Mouse (Mus musculus) liver, embryonic 11.5 days (tissue): ENCODE data around the gene Zbtb11. TPM values are rescaled to one million over a fixed set of nuclear protein-coding genes. Genes with fewer than 3 reads are reported as not detected.

Experiments
- ATAC-seq: fragments of 200-750 bp; cut with Nextera tagmentation; replicated peaks from 2 replicates; pipeline ENCODE4 v1.8.0; 2017; ENCODE audit warnings: moderate number of reproducible peaks, mild to moderate bottlenecking, moderate TSS enrichment, moderate library complexity; ENCODE audit not compliant: low FRiP score
- DNase-seq: peaks from one replicate; pipeline ENCODE4 v3.0.0-alpha.2; 2017; ENCODE audit warnings: low spot score
- H3K27ac ChIP-seq: fragments of 300-500 bp; sonication (generic); 2 replicates; pipeline ENCODE4 v1.5.1; 2014; ENCODE audit warnings: mild to moderate bottlenecking, low read depth, low read length, control low read depth
- H3K27me3 ChIP-seq: fragments of 300-500 bp; sonication (generic); replicated peaks from 2 replicates; pipeline ENCODE4 v1.6.1; 2014; ENCODE audit warnings: low read length, mixed read lengths; ENCODE audit not compliant: control insufficient read depth, insufficient read depth
- H3K36me3 ChIP-seq: fragments of 300-500 bp; sonication (generic); 2 replicates; pipeline ENCODE4 v1.6.1; 2014; ENCODE audit warnings: mild to moderate bottlenecking, low read length, moderate library complexity, mixed read lengths; ENCODE audit not compliant: control insufficient read depth, insufficient read depth
- H3K4me1 ChIP-seq: fragments of 300-500 bp; sonication (generic); replicated peaks from 2 replicates; pipeline ENCODE4 v1.6.1; 2014; ENCODE audit warnings: low read length, mixed read lengths; ENCODE audit not compliant: control insufficient read depth, insufficient read depth
- H3K4me2 ChIP-seq: fragments of 300-500 bp; sonication (generic); 2 replicates; pipeline ENCODE4 v1.6.1; 2014; ENCODE audit warnings: mild to moderate bottlenecking, control low read depth, moderate library complexity
- H3K4me3 ChIP-seq: fragments of 300-500 bp; sonication (generic); 2 replicates; pipeline ENCODE4 v1.5.1; 2014; ENCODE audit warnings: low read depth, low read length, control low read depth
- H3K9ac ChIP-seq: fragments of 300-500 bp; sonication (generic); 2 replicates; pipeline ENCODE4 v1.6.1; 2014; ENCODE audit warnings: low read depth, low read length, control low read depth
- H3K9me3 ChIP-seq: fragments of 300-500 bp; sonication (generic); 2 replicates; pipeline ENCODE4 v1.6.1; 2016; ENCODE audit warnings: low read length, inconsistent platforms, mixed read lengths; ENCODE audit not compliant: control insufficient read depth
- WGBS: fragments of 180-500 bp; shearing (Covaris S2); extraction: QIAGEN DNeasy Blood & Tissue Kit; methylation state at CpG from one replicate; pipeline ENCODE4 v1.1.7; 2014; 5-methylcytosine and 5-hydroxymethylcytosine counted together
- polyA plus RNA-seq: library from polyadenylated mRNA; unstranded; fragments of >200 nt; fragmentation: Nextera tagmentation; extraction: Ambion mirVana; gene quantifications from 2 replicates; pipeline ENCODE4 v1.2.1, GENCODE M21; 2014

The Zbtb11 gene
- polyA plus RNA-seq, 1 experiment from 2014 or later, result 21.7 TPM

- Histone ChIP-seq H3K9ac (no peak overlapping the region), H3K36me3 (peaks cover 7% of the 10 kb centered on the region; the same call in 1 of the 2 replicates), H3K4me2 (no peak overlapping the region), H3K27ac (no peak overlapping the region), H3K4me1 (peaks cover 11% of the 10 kb centered on the region), H3K4me3 (no peak overlapping the region), H3K27me3 (no peaks in the 10 kb centered on the region), H3K9me3 (no peaks in the 10 kb centered on the region)
- no peak for DNase-seq
- 66% methylated on average over 4 of the region's 4 CpGs for WGBS
- ATAC-seq, result no peak
Measured at GRCm38 (mm10) chr16:55964126-55964949, 9.3 kb upstream of the Zbtb11 start.

GRCm38 (mm10) chr16:55966212-55966871 is 7.3 kb upstream of the Zbtb11 start, which contains the start of gene Rpl24:
Gene Rpl24 (plus strand): TSS chr16:55966275.
- no peaks in the 10 kb centered on the region for H3K27me3 ChIP-seq
- ATAC-seq, result peak; percentile 88

GRCm38 (mm10) chr16:55967221-55967620 is 6.5 kb upstream of the Zbtb11 start:
- Histone ChIP-seq H3K4me1 (peaks cover 19% of the 10 kb centered on the region), H3K9ac (peak overlapping the region; percentile 94), H3K4me2 (peak overlapping the region; percentile 86), H3K27ac (peak overlapping the region; percentile 86; the same call in 1 of the 2 replicates), H3K27me3 (no peaks in the 10 kb centered on the region), H3K9me3 (no peaks in the 10 kb centered on the region), H3K36me3 (peaks cover 29% of the 10 kb centered on the region), H3K4me3 (peak overlapping the region; percentile 85)
- no peak for DNase-seq
- no peak for ATAC-seq
- WGBS, result 33% methylated on average over 1 of the region's 1 CpGs

More at GRCm38 (mm10) chr16:55966212-55966871, 7.3 kb upstream of the Zbtb11 start, which contains the start of gene Rpl24:
- under 1% methylated on average over 42 of the region's 42 CpGs for WGBS
- Histone ChIP-seq H3K27ac (peak within 1 kb of the TSS; percentile 86), H3K4me2 (peak within 1 kb of the TSS; percentile 86), H3K9me3 (no peaks in the 10 kb centered on the region), H3K36me3 (peaks cover 24% of the 10 kb centered on the region), H3K4me3 (peak within 1 kb of the TSS; percentile 85), H3K9ac (peak within 1 kb of the TSS; percentile 94), H3K4me1 (peaks cover 17% of the 10 kb centered on the region)
- peak; percentile 93 for DNase-seq

- H3K4me2 ChIP-seq, result peak overlapping the region; percentile 40; the same call in 1 of the 2 replicates
- H3K4me3 ChIP-seq, result peak overlapping the region; percentile 5; the same call in 1 of the 2 replicates
- WGBS, result 88% methylated on average over 3 of the region's 3 CpGs
- H3K27me3 ChIP-seq, result no peaks in the 10 kb centered on the region
- ATAC-seq (no peak), DNase-seq (no peak)
- H3K4me1 ChIP-seq, result peaks cover 26% of the 10 kb centered on the region
- no peaks in the 10 kb centered on the region for H3K9me3 ChIP-seq
- no peak overlapping the region for H3K27ac ChIP-seq
- peaks cover 29% of the 10 kb centered on the region for H3K36me3 ChIP-seq
- no peak overlapping the region for H3K9ac ChIP-seq
Measured at GRCm38 (mm10) chr16:55969147-55969546, 4.5 kb upstream of the Zbtb11 start.

GRCm38 (mm10) chr16:55970416-55970815 is 3.3 kb upstream of the Zbtb11 start:
- Histone ChIP-seq H3K4me3 (no peak overlapping the region), H3K27ac (no peak overlapping the region), H3K9me3 (no peaks in the 10 kb centered on the region), H3K27me3 (no peaks in the 10 kb centered on the region), H3K9ac (no peak overlapping the region), H3K4me1 (peaks cover 30% of the 10 kb centered on the region), H3K36me3 (peaks cover 29% of the 10 kb centered on the region), H3K4me2 (no peak overlapping the region)
- WGBS, result 90% methylated on average over 5 of the region's 5 CpGs
- DNase-seq (no peak), ATAC-seq (no peak)

GRCm38 (mm10) chr16:55971735-55972615 is 1.7 kb upstream of the Zbtb11 start:
- Histone ChIP-seq H3K36me3 (peaks cover 29% of the 10 kb centered on the region), H3K9me3 (no peaks in the 10 kb centered on the region), H3K27ac (peak overlapping the region; percentile 49), H3K4me2 (peak overlapping the region; percentile 65), H3K4me1 (peaks cover 34% of the 10 kb centered on the region), H3K9ac (no peak overlapping the region), H3K4me3 (no peak overlapping the region), H3K27me3 (no peaks in the 10 kb centered on the region)
- no peak for ATAC-seq
- 69% methylated on average over 6 of the region's 6 CpGs for WGBS
- DNase-seq, result no peak

- peak overlapping the region; percentile 65 for H3K4me2 ChIP-seq
- H3K9me3 ChIP-seq, result no peaks in the 10 kb centered on the region
- no peak for DNase-seq
- H3K9ac ChIP-seq, result peak overlapping the region; percentile 53
- peak overlapping the region; percentile 99 for H3K4me3 ChIP-seq
- ATAC-seq, result no peak
- H3K27me3 ChIP-seq, result no peaks in the 10 kb centered on the region
- peak overlapping the region; percentile 86 for H3K27ac ChIP-seq
- H3K36me3 ChIP-seq, result peaks cover 29% of the 10 kb centered on the region
- WGBS, result 48% methylated on average over 10 of the region's 10 CpGs
- H3K4me1 ChIP-seq, result peaks cover 30% of the 10 kb centered on the region
Measured at GRCm38 (mm10) chr16:55972626-55973201, 969 bp upstream of the Zbtb11 start.
